Mouse (Mus musculus): ENCODE results near the gene Rif1.
"Not testable (repeated sequence)": the region's sequence is repeated elsewhere in the genome, so short reads cannot be mapped to it uniquely, and the experiment has no call there.

Rif1 gene

DNA sequence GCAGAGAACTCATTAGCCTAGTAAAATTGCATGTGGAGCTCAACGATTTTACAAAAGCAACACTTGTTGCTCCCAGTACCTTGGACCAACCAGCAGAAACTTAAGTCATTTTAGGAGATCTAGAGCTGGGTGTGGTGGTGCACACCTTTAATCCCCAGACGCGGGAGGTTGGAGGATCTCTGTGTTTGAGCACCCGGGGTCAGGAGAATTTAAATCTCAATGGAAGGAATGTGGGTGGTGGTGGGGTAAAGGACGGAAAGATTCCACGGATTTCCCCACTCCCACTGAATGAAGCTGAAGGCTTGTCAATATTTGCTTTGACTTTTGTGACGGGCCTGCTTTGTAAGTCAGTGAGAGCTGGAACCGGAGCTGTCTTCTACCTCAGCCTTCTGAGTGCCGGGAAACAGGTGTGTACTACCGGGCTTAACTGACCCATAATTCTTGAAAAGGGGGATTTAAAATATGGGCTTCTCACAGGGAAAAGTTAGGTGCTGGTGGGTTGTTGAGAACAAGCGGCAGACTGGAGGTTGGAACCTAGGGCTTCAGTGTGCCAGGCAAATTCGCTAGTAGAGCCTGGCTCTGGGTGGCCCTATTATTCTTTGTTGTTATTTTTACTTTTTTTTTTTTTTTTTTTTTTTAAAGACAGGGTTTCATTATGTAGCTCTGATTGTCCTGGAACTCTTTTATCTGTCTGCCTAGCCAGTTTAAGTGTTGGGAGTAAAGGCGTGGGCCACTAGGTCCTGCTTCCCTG, 1.2 kb upstream of the Rif1 start:
- no peak for DNase-seq (ENCODE audit: low read depth, low spot score)

DNA sequence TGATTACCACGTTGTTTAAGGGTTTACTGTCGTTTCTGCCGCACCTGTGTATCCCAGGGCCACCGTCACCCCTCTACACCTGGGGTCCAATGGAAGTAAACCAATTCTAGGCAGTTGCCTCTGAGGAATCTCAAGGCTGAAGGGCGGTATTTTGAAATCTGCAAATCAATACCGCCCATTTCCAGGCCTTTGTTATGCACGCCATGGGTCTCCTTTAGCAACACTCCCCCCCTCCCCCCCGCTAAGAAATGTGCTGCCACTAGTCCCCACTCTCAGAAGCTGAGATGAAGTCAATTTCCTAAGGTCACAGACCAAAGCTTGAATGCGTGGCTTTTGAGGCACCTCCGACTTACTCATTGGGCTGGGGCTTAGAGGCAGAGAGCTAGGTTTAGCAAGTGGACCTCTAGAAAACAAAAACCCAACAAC, 554 bp upstream of the Rif1 start:
- DNase-seq (ENCODE audit: low read depth, low spot score), result no peak

DNA sequence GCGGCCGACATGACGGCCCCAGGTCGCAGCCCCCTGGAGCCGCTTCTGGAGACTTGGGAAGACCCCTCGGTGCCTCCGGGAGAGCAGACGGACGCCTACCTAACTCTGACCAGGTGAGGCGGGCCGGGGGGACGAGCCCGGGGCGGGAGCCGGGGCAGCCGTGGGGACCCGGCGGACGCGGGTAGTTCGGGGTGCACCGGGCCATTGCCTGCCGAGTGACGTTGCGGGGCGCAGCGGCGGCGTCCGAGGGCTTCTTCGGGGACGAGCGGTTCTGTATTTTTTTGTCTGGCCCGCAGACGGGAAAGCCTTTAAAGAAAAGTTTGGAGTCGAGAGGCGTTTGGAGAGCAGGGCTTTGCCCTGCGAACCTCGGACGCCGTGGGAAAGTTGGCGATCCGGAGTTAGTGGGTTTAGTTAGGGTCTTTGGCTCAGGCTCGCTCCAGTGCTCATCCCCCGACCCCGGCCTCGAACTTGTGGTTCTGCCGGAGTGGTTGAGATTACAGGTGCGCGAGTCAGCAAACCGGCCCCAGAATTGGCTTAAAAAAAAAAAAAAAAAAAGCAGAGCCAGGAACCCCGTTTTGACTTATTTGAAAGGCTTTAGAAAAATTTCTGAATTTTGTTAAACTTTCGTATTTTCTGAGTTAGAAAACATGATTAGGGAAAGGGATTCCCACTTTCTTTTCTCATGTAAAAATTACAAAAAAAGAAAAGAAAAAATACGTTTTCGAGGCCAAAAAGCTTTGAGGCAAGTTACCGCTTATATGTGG, 691 bp downstream of the Rif1 start:
- no peak for DNase-seq (ENCODE audit: low read depth, low spot score)

DNA sequence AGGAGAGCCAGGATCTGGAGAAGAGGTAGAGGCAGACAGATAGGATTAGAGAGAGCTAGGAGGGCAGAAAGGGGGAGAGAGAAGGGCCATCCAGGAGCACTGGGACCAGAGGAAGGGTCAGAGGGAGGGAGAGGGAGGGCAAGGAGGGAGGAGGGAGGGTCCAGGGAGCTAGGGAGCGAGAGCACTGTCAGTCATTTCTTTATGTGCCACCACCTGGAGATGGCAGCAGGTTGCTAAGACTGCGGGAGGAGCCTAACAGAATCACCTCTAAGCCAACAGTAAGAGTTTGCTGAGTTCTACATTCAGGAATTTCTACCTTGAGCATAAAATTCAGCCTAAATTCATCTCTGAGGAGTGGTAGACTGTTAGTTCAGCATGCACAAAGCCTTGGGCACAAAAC, 6.0 kb downstream of the Rif1 start:
- no peak for DNase-seq (ENCODE audit: low read depth, low spot score)

DNA sequence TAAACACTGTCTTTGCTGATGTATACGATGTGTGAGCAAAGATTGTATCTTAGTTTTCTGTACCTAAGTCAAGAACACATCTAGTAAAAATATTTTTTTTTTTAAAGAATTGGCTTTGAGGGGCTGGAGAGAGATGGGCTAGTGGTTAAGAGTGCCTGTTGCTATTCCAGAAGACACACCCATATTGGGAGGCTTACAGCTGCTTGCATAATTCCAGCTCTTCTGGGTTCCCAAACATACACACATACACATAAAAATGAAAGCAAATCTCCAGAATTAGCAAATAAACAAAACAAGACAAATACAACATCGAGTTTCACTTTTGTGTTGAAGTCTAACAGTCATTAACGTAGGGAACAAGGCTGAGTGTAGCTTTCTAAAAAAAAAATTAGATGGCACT, 11.4 kb downstream of the Rif1 start:
- no peak for DNase-seq (ENCODE audit: low read depth, low spot score)

DNA sequence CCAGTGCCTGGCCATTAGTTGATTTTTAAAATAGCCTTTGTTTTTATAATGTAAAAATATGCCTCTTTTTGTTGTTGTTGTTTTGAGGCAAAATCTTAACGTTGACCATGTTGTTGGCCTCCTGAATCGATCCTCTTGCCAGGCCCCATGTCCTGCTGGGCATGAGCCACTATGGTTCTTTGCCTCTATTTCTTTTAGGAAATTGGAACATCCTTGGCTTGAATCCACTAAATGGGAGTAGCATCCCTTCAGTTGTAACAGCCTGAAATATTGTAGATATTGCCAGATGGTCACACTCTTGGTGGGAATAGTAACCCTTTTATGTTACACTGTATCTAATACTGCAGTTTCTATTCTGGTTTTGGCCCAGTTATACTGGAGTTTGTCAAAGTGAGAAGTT, 11.9 kb downstream of the Rif1 start:
- DNase-seq (ENCODE audit: low read depth, low spot score), result no peak

DNA sequence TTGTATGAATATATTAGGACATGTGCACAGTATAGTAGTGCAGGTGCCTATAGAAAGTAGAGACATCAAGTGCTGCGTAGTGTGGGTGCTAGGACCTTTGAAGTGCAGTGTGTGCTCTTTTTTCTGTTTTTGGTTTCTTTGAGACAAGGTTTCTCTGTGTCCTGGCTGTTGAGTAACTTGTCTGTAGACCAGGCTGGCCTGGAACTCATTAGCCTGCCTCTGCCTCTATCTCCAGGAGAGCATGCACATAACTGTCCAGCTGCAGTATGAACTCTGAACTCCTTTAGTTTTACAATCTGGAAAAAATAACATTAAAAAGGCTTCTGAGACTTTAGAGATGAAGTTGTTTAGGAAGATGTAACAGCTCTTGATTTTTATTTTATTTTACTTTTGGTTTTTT, 41.5 kb downstream of the Rif1 start:
- DNase-seq (ENCODE audit: low read depth, low spot score), result no peak

DNA sequence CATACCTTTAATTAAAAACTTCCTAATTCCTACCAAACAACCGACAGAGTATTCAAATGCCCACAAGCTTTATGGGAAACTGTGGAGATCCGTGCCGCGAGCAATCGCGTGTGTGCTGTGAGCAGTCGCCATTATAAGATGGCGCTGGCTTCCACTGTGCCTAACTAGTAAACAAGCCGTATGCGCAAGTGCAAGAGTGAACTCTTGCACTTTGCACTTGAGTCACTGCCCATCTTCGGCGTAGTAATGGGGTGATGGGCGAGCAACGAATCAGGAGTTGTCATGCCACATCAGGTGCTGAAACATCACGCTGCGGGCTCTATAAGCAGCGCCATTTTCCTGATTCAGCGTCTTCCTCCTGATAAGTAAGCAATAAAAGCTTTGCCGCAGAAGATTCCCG, 58.7 kb downstream of the Rif1 start:
- not testable (repeated sequence) for DNase-seq (ENCODE audit: low read depth, low spot score)

DNA sequence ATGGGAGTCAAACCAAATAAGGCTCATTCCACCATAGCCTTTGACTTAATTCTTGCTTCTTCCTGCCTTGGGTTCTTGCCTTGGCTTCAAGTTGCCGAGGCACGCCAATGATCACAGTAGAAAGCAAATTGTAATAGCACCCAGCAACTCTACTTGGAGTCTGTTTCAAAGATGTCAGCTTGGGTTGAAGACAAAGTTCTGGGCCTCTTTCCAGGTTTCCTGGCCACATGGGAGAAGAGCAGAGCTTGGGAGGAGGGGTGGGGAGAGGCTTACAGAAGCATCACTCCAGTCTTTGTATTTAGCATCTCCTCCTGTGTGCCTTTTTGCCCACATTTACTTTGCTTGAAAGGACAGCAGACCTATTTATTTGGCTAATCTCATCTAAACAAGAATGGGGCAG, 60.7 kb downstream of the Rif1 start:
- peak; percentile 8 for DNase-seq (ENCODE audit: low read depth, low spot score)

DNA sequence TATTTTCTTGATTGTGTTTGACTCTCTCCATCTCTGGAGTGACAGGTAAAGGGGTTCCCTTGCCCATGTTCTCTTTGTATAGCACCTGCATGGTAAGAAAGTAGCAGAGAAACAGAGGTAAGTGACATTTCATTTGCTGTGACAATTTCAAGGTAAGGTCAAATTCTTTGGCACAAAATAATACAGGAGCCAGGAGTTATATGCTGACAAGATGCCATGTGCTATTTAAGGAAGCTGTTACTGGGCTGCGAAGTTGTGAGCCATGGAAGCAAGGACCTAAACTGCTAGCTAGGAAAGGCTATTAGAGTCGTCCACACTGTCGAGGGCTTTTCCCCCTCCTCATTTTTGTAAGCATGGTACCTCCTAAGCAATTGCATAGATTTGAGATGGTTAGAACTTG, 80.4 kb downstream of the Rif1 start:
- no peak for DNase-seq (ENCODE audit: low read depth, low spot score)

DNA sequence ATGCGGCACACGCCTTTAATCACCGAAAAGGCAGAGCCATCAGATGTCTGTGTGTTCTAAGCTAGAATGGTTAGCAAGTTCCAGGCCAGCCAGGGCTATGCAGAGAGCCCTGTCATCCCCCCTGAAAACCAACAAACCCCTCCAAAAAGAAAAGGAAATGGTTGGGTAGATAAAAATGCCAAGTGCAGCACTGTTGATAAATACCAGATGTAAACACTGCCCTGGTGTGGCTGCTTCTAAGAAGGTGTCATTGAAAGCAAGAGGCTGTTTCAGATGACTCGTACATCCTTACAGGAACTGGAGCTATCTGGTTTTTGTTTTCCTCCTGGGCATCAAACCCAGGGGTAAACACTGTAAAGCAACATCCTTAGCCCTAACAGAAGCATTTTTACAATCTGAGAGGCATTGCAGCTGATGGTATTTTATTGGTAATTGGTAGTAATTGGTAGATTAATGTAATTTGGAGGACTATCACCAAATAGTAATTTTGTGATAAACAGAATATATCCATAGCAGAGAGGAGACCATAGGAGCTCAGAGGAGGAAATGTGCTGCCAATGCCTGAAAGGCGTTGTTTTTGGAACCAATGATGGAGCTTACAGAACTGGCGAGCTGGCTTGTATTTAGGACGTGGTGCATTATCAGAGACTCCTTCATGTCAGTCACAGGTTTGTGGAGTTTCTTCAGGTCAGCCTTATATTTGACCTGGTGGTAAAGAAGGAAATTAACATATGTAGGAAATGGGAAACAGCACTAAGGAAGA, 96.8 kb downstream of the Rif1 start:
- DNase-seq (ENCODE audit: low read depth, low spot score), result no peak
